Mouse (Mus musculus) neutrophil, adult 83 days (primary cell): ENCODE results near the gene Rhoq. TPM values are rescaled to one million over a fixed set of nuclear protein-coding genes. Genes with fewer than 3 reads are reported as not detected.

Source experiments
- total RNA-seq, 2 experiments: library from RNA; stranded (reverse); gene quantifications; one replicate each; pipeline ENCODE4 v1.2.4; 2023

Rhoq gene
- 10 to 100 TPM in 1 of 2 experiments, 1 to 10 TPM in 1; 8.5 to 10.9 TPM for total RNA-seq

GRCm38 (mm10) chr17:86962894-86963585 lies at the start of gene Rhoq:
Rhoq (plus strand) TSS chr17:86963082.

GRCm38 (mm10) chr17:86917048-86917447 lies 45.8 kb upstream of the Rhoq start, which contains the start of gene Tmem247:
Tmem247 (plus strand) TSS chr17:86917348.

GRCm38 (mm10) chr17:86947840-86948796 lies 14.8 kb upstream of the Rhoq start, which contains the start of gene Atp6v1e2:
Atp6v1e2 (minus strand) TSS chr17:86947897.

GRCm38 (mm10) chr17:87025269-87025949 lies 62.5 kb downstream of the Rhoq start, which contains the start of the genes Pigf and Cript:
Pigf (minus strand) TSS chr17:87025406.
Cript (plus strand) TSS chr17:87025550.

Other genes with a start within 250 kb of the Rhoq start
- under 1 TPM; 0.33 to 0.49 TPM for gene Epas1, start 209.4 kb upstream of the Rhoq start, total RNA-seq
- gene Tmem247, start 45.7 kb upstream of the Rhoq start, total RNA-seq: not detected
- not detected for gene Atp6v1e2, start 15.2 kb upstream of the Rhoq start, total RNA-seq
- 1 to 10 TPM; 7.2 to 8.7 TPM for gene Pigf, start 62.3 kb downstream of the Rhoq start, total RNA-seq
- gene Cript, start 62.5 kb downstream of the Rhoq start, total RNA-seq: 10 to 100 TPM; 60.5 to 63.1 TPM
- gene Socs5, start 144.6 kb downstream of the Rhoq start, total RNA-seq: 1 to 10 TPM; 5.5 to 5.7 TPM